Mouse (Mus musculus): ENCODE data around the gene Frmd4b.
A peak's percentile ranks its signal among the peaks of the same experiment; 100 is the strongest.

Frmd4b gene

DNA sequence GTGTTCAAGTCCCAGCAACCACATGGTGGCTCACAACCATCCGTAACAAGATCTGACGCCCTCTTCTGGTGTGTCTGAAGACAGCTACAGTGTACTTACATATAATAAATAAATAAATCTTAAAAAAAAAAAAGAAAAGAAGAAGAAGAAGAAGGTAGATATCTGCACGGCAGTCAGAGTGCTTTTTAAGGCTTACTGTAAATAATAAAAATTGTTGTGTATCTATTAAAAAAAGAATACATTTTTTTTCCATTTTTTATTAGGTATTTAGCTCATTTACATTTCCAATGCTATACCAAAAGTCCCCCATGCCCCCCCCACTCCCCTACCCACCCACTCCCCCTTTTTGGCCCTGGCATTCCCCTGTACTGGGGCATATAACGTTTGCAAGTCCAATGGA is 259.7 kb downstream of the Frmd4b start:
- DNase-seq (ENCODE audit: low read depth, low spot score), result peak; percentile 55

DNA sequence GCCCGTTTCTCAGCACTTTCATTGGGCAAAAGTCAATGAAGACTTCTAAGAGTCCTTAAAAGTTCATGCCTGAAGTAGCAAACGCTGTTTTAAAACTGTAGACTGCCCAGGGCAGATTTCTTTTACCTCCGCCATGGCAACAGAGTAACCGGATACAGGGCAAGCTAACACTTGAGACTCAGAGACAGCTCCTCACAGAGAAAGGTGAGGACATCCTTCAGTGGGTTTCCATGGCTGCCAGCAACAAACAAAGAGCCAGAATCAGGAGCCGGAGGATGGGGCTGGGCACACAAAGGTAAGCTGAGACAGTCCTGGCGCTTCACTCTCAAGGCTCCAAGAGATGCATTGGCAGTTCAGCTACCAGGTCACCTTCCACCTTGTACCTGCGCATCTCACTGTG is 260.7 kb downstream of the Frmd4b start:
- DNase-seq (ENCODE audit: low read depth, low spot score), result no peak

DNA sequence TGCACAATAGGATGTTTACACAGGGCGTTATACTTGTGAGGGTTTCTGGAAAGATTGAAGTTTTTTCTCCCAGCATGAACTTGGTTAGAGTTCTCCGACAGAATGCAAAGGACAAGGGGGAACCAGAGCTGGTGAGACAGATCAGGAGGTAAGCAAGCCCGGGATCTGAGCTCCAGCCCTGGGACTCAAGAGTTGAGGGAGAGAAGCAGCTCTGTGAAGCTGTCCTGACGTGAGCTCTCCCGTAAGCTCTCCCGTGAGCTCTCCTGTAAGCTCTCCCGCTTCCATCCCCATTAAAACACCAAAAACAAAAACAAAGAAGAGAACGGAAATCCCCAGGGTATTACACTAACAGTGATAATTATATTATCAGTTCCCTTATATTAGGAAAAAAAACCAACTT is 262.2 kb downstream of the Frmd4b start:
- DNase-seq (ENCODE audit: low read depth, low spot score), result no peak

DNA sequence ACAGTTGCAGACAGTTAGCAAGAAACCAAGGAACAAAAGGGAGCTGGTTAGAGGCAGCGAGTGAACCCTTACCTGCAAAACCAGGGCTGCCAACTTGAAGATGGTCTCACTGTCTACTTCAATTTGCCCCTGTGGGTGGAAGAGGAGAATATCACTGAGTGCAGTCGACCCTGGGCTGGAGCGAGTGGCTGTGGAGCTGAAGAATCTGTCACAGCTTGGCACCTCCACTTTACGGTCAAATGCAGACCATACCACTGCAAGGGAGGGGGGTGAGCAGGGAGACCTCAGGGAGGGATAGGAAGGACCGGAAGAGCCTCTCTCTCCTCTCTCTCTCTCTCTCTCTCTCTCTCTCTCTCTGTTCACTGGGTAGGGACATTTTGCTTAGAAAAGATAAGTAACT is 263.4 kb downstream of the Frmd4b start:
- peak; percentile 34 for DNase-seq (ENCODE audit: low read depth, low spot score)

DNA sequence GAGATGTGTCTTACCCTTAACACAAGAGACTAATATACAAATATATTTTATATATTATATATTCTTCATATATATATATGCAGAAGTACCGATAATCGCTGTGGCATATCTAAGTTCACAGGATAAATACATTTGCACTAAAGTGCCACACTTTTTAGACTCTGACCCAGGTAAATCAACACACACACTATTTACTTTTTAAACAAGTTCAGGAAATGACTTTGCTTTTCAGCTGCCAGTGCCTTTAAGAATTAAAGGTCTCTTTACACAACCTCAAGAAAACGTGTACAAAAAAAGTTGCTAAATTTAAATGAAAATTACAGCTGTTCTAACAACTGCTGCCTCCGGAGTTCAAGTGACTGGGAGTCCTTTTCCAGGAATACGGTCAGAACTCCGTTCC is 264.0 kb downstream of the Frmd4b start:
- no peak for DNase-seq (ENCODE audit: low read depth, low spot score)

DNA sequence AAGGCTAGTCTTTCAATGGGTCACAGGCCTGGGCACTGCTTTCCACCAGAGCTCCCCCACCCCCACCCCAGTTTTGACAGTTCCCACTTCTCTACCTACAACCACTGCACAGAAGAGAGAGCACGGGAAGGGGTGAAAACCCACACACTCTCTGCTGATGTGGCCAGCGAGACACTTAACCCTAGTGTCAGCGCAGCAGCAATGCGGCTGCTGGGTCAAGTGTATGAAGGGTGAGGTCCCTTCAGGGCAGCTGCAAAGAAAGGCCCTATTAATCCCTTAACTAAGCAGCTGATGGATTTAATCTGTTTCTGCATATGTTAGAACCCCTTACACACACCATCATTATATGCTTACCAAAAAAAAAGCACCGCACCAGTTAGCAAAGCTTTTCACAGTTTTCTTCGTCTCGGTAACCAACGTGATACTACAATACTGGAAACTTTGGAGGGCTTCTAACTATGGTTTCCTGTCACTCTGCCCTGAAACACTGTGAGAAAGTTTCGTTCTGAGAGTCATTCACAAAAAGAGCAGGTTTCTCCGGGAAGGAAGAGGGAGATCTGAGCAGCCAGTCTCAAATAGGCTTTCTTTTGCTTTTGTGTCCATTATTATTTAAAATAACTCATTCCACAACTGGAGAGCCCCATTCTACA is 264.7 kb downstream of the Frmd4b start:
- no peak for DNase-seq (ENCODE audit: low read depth, low spot score)

DNA sequence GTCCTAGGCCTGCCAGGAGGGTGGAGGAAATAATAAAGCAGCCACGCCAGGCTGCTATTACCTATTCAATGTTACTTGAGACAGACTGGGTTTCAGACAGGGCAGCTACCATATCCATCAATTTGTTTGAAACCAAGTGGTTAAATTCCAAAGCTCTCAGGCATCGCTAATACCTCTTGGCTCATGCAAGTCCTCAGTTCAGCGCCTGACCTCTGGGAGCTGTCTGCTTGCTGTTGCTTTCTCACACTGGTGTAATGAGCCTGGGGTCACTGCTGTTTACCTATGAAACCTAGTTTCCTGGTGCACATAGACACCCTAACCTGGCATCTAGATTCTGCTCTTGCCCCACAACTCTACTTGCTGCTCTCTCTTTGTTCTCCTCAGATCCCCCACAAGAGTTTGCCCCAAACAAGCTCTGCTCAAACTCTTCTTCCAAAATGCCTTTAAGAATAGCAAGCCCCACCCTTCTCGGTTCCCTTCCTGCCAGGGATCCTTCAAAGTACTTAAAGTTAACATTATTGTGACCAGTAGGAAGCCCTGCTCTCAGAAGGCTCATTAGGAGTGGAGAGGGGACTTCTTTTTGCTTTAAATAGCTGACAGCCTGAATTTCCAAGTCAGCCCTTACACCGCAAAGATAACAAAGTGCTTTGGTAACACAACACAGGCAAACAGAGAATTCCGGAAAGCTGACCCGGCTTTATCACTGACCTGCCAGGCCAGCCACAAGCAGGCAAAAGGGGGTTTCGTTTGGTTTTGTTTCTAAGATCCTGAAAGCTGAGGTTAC is 267.8 kb downstream of the Frmd4b start:
- peak; percentile 31 for DNase-seq (ENCODE audit: low read depth, low spot score)

DNA sequence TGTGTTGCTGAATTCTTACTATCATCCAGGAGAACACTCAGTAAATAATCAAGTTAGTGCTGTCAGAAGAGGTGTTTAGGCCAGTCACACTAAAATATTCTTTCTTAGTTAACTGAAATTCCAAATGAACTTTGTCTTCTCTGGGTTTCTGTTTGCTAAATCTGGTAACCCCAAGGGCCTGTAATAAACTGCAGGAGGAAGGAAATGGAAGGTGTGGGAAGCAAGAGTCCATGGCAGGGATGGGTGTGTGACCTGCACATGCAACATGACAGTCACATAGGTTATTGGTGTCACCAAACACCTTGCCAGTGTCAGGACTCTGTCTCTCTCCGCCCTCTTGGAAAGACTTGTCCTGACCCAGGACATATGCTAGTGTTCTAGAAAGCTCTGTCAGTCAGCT is 270.4 kb downstream of the Frmd4b start:
- DNase-seq (ENCODE audit: low read depth, low spot score), result no peak

DNA sequence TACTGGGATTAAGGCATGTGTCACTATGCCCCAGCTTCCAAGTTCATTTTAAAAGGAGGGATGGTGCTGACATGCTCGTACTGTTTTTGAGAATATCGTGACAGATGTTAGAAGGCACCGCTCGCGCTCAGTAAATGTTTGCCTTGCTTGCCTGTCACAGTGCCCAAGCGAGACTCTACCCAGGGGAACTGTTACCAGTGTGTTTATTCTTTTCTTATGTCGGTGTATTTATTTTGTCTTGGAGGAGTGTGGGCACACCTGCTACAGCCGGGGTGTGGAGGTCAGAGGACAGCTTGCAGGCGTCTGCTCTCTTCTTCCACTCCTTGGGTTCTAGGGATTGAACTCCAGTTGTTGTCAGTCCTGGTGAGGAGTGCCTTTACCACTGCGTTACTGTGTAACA is 270.8 kb downstream of the Frmd4b start:
- no peak for DNase-seq (ENCODE audit: low read depth, low spot score)

DNA sequence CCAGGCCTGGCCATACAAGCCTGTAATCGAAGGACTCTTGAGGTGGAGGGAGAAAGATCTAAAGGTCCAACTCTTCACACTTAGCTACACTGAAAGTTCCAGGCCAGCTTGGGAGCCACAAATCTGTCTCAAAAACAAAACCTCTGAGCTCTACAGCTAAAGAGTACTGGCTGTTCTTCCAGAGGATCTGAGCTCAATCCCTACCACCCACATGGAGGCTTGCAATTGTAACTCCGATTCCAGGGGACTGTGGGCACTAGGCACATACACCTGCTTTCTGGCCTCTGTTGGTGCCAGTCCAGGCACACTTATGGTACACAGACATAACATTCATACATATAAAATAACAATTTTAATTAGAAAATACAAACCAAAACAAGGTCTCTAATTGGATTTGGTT is 271.4 kb downstream of the Frmd4b start:
- no peak for DNase-seq (ENCODE audit: low read depth, low spot score)

DNA sequence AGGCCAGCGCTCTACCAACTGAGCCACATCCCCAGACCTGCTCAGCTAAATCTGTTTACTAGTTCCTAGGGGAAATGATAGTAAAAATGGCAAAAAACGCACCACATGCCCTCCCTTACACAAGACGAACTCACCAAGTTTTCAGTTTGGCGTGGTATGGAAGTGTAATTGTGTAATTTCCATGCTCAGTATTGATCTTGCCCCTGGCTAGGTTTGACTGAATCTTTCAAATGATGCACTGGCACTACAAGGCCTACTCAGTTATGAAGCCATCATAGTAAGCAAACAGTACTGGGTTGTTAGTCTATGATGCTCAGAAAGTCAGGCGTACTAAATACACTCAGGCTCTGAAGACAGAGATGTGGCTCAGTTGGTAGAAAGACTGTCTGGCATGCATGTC is 275.2 kb downstream of the Frmd4b start:
- DNase-seq (ENCODE audit: low read depth, low spot score), result no peak

DNA sequence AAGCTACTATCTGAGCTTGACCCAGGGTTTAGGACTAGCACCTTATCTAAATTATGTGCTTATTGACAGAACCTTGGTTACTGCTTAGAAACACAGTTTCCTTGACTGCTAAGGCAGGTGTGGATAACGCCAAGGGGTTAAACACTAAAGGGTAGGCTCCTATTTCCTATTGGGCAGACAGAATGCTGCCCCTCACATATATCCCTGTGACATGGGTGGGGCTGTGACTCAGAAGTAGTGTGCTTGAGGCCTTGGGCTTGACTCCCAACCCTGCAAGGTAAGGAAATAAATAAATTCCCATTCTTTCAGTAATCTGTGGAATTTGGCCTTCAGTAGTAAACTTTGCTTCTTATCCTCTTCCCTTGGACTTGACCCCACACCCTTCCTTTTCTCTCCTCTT is 275.7 kb downstream of the Frmd4b start:
- DNase-seq (ENCODE audit: low read depth, low spot score), result no peak

DNA sequence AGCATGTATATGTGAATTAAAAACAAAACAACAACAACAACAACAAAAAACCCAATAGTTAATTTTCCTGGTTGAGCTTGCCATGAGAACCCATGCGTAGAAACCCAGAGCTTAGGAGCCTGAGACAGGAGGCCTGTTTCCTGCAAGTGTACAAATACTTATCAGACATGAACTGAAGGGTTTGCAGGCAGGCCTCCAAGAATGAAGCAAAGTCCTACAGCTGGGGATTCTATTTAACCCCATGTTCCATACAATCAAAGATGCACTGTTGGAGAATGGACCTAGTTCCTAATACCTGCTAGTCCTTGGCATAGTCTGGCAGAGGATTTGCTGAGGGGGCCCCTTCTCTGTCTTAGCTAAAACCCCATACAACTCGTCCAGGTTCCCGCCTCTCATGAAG is 276.2 kb downstream of the Frmd4b start:
- DNase-seq (ENCODE audit: low read depth, low spot score), result no peak

DNA sequence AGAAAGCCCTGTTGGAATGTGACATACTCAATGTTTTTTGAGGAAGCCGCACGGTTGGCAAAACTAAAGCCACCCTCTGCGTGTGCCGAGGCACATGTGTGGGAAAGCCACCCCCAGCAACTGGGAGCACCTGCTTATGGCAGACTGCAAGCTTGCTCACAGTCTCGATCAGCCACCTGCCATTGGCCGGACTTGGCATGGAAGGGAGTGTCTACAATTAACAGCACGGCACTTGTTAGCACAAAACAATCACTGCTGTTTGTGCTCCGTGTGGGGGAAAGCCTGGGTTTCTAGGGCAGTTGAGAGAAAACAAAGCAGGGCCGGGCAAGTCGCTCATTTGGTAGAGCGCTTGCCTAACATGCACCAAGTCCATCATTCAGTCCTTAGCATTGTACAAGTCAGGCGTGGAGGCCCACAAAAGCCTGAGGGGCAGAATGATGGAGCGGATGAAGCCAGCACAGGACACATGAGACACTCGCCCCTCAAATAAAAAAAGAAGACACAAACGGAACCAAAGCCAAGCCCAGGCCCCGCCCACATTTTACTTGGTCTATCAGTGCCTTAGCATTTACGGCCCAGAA is 277.0 kb downstream of the Frmd4b start:
- DNase-seq (ENCODE audit: low read depth, low spot score), result no peak

DNA sequence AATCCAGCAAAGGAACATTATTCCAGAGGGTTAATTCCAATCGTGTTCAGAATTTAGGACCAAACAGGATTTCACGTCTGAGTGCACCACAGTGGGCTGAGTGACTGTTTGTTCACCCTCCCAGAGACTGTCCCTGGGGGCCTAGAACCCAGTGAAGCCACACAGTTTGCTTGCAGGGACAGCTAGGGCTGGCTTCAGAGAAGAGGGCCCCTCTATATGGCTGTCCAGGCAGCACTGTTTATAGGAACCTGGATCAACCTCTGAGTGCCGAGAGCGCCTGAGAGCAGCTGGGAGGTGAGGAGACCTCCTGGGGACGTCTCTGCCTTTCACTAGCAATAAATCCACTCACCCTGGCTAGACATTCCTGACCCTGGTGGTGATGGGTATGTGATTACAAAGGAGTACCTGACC is 278.1 kb downstream of the Frmd4b start:
- DNase-seq (ENCODE audit: low read depth, low spot score), result no peak

DNA sequence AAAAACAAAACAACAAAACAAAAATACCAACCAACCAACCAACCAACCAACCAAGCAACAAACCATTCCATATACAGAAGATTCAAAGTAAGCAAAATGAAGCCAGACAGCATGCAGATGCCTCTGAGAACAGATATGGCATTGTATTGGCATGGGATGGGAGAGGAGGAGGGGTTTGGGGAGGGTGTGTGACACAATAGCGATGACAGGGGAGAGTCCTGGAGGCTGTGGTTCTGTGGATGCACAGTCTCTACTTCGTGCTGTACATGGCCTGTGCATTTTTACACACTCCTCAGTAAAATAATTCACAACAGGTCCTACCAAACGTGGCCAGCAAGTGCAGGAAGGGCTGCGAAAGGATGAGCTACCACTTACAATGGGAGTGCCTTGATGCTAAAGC is 278.5 kb downstream of the Frmd4b start:
- DNase-seq (ENCODE audit: low read depth, low spot score), result no peak

DNA sequence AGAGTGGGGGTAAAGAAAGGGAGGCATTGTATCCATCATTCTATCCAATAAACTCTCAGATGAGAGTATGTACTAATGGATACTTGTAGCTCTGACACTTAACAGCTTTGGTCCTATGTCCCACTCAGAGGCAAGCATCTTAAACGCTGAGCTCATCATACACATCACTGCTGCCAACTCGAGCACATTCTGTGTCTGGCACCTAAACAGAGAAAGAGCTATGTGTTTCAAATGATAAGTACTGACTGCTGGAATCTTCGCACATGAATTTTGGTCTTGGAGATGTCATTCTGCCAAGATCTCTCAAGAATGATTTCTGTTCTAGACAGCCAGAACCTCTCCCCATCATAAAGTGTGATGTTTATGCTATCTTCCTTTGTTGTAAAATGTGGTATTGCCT is 284.0 kb downstream of the Frmd4b start:
- DNase-seq (ENCODE audit: low read depth, low spot score), result no peak

DNA sequence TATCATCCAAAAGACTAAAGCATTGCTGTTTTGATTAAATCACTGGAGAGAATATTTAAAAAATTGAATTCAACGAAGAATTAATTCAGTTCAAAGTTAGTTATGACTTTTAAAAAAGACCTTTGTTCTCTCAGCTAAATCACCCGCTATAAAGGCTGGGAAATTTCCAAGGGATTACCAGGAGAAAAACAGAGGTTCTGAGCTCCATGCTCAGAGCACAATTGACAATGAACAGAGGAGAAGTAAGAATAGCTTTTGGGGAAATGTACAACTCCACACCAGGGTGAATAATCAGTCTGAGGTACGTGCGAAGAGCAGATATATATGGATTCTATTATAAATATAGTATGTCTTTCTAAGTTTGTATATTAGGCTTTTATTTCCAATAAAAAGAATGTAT is 293.4 kb downstream of the Frmd4b start:
- DNase-seq (ENCODE audit: low read depth, low spot score), result no peak

DNA sequence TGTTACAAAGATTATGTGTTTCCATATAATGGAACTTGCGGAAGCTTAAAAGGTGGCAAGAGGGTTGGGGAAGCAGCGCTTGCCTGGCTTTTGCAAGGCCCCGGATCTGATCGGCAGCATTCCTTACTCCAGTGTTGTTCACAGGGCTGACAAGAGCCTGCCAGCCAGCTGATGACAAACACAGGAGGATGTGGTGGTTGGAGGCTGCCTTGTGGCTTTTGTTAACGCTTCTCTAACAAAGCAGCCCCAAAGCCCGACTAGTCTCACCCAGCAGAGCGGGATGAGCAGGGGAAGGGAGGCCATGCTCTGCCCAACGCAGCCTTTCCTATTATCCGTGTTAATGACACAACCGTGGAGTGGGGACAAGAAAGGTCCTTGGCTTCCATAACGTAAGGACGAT is 295.2 kb downstream of the Frmd4b start:
- peak; percentile 33 for DNase-seq (ENCODE audit: low read depth, low spot score)

DNA sequence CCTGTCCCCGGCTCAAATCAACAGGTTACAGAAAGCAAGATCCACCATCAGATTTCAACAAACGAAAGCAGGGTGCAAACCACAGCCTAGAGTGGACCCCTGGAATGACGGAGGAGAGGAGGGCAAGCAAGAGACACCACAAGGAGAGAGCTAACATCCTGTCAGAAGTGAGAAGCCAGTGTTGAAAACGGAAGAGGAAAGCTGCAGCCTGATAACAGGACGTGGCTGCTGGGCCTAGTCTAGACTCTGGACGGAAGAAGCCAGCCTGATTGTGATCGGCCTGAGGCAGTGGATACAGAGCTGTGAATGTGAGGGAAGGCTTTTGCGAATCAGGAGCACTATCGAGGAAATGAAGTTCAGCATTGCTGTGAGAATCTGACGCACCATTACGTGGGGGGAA is 296.2 kb downstream of the Frmd4b start:
- DNase-seq (ENCODE audit: low read depth, low spot score), result no peak

DNA sequence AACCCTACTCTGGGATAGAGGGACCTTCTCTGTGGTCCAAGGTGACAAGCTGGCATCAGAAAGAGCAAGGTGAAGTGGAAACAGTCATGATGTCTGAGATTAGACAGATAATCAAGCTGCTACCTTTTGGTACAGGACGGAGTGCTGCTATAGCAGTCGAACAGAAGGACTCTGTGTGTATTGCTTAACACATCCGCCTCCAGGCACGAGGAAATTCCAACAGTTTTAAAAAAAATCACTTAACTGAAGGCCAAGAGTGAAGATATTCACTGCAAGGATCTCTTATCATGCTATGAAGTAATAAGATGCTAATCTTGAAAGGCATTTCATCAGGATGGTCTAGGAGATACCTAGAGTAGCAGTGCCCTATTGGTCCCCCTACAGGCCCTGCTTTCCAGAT is 298.3 kb downstream of the Frmd4b start:
- DNase-seq (ENCODE audit: low read depth, low spot score), result no peak

DNA sequence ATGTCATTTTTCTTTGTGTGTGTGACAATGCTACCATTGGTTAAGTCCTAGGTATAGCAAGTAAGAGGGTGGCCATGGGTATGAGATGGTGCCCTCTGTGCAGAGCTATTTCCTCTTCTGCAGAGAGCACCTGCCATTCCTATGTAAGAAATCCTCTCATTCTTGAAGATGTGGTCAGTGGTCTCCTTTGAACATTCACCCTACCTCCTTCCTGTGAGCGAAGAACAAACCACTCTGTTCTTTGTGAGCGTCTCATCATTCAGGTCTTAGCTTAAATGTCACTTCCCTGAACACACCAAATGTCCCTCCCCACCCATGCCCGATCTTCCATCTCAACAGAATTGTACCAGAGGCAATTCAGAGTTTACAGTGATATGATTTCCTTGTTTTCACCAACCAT is 299.4 kb downstream of the Frmd4b start:
- DNase-seq (ENCODE audit: low read depth, low spot score), result no peak

DNA sequence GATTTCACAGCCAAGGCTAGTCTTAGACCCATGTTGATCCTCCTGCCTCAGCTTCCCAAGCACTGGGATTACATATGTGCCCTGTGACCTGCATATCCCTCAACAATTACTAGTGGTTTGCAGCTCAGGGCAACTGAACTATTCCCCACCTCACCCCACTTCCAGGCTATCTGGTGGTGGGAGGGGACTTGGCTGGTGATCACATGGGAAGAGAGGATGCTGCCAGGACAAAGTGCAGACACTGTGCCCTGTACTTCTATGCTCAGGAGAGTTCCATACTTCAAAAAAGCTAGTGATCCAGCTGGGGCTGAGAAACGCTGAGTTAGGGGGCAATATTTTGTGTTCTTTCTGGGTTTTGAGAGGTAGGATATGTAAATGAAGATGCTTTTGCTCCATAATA is 300.6 kb downstream of the Frmd4b start:
- no peak for DNase-seq (ENCODE audit: low read depth, low spot score)
